Mouse (Mus musculus): ENCODE measurements at regions not wholly inside any gene's neighbourhood (a gene's known extent, or its start where the extent isn't known, plus 50 kb on each side); places are given as distances from the start of the nearest gene placed in this dataset.

DNA sequence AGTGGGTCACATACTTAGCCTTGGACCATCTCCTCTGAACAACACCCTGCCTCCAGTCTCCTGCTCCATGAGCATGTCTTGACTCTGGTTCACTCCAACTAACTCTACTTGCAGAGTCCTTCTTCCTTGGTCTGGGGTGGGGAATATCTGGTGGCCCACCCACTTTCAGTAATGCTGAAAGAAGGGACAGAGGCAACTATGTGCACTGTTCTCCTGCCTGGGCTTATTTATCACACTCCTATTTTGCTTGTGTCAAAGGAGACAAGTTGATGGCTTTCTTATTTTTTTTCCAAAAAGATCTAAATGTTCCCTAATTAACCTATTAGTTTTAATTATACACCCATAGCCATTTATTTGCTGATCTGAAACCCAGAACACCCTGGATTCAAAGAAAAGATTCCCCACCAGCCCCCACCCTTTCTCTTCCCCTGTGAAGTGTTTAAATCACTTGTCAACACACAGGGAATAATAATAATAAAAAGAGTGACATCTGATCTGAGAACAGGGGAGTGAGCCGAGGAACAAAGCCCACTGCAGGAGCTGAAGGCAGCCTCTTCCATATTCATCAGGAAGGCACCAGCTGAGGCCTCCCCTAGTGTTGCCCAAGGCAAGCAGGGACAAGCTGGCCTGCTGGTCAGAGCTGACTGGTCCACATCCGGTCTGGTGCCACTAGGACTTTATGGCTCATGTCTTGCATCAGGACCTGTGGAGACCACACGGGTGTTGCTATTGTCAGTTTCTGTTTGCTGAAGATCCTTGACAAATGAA, 80.8 kb upstream of the Ncam1 start:
- DNase-seq (ENCODE audit: extremely low spot score, low read depth, low spot score) = no peak

DNA sequence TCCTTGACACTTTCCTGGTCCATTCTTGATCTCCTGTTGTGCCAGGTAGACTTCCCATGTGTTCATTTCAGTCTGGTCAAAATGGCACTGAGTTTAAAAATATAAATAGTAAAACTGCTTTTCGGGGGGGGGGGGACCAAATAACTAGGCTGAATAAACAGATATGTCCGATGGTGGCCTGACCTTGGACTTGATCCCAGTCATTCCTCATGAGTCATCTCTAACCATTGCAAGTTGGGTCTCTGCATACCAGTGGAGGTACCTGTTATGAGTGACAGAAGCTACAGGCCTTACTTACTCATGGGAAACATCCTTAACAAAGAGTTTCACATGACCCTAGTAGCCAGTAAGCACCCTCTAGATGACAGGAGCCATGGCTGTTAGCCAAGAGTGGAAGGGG, 76.2 kb upstream of the Ncam1 start:
- no peak for DNase-seq (ENCODE audit: extremely low spot score, low read depth, low spot score)

DNA sequence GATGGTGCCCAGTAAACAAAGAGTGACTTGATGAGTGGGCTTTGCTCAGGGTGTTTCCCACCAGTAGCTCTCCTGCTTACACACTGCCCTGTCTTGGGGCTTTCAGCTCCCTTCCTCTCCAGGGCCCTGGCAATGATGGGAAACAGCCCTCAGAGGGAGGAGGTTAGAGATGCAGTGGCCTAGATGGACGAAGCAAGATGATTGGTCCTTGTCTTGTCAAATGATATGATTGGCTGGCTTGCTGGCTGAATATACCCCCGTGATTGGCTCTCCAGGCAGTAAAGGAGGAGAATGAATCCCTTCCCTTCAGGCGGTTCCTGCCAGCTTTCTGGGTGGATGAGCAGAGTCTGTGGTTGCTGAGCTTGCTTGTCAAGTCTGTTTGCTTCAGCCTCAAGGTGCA, 74.8 kb upstream of the Ncam1 start:
- peak; percentile 56 for DNase-seq (ENCODE audit: extremely low spot score, low read depth, low spot score)

- DNase-seq (ENCODE audit: extremely low spot score, low read depth, low spot score) = no peak
Observed at GRCm38 (mm10) chr9:49851522-49851921, 52.8 kb upstream of the Ncam1 start.

GRCm38 (mm10) chr9:49849442-49849841, 50.7 kb upstream of the Ncam1 start:
- DNase-seq (ENCODE audit: extremely low spot score, low read depth, low spot score) = no peak

GRCm38 (mm10) chr9:49848943-49849342, 50.2 kb upstream of the Ncam1 start:
- DNase-seq (ENCODE audit: extremely low spot score, low read depth, low spot score) = no peak
